Mouse (Mus musculus) forebrain, embryonic 10.5 days (tissue): ENCODE measurements at regions not wholly inside any gene's neighbourhood (a gene's known extent, or its start where the extent isn't known, plus 50 kb on each side); places are given as distances from the start of the nearest gene placed in this dataset.
"Not testable (repeated sequence)": the region's sequence is repeated elsewhere in the genome, so short reads cannot be mapped to it uniquely, and the experiment has no call there.

ENCODE experiments used
- DNase-seq: peaks from one replicate; pipeline ENCODE4 v3.0.0-alpha.2; 2017; ENCODE audit warnings: low spot score; ENCODE audit errors: extremely low spot score
- H3K27ac ChIP-seq: fragments of 300-500 bp; sonication (generic); 2 replicates; pipeline ENCODE4 v1.5.1; 2016; ENCODE audit warnings: mild to moderate bottlenecking
- H3K27me3 ChIP-seq: fragments of 300-500 bp; sonication (generic); 2 replicates; pipeline ENCODE4 v1.6.1; 2016; ENCODE audit warnings: mild to moderate bottlenecking; ENCODE audit not compliant: poor library complexity, severe bottlenecking
- H3K36me3 ChIP-seq: fragments of 300-500 bp; sonication (generic); replicated peaks from 2 replicates; pipeline ENCODE4 v1.6.1; 2016; ENCODE audit warnings: mild to moderate bottlenecking, moderate library complexity
- H3K4me1 ChIP-seq: fragments of 300-500 bp; sonication (generic); 2 replicates; pipeline ENCODE4 v1.6.1; 2016
- H3K4me3 ChIP-seq: fragments of 300-500 bp; sonication (generic); 2 replicates; pipeline ENCODE4 v1.5.1; 2016; ENCODE audit warnings: mild to moderate bottlenecking, moderate library complexity
- H3K9me3 ChIP-seq: fragments of 300-500 bp; sonication (generic); 2 replicates; pipeline ENCODE4 v1.6.1; 2016; ENCODE audit warnings: mild to moderate bottlenecking, moderate library complexity

DNA sequence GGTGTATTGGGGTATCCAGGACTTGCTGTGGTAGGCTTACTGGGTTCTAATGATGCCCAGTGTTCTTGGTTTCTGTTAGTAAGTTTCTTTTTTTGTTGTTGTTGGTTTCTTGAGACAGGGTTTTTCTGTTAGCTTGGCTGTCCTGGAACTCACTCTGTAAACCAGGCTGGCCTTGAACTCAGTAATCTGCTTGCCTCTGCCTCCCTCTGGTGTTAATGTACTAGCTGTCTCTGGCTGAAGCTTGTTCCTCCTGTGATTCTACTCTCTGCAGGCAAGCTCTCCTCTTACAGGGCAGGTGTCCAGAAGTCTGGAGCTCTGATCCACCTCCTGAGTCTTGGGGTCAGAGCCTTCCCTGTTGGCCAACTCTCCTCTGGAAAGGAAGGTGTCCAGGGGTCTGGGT, 55.4 kb upstream of the Vrk2 start:
- H3K4me1 ChIP-seq, DNase-seq, H3K27me3 ChIP-seq, H3K4me3 ChIP-seq, H3K9me3 ChIP-seq, H3K36me3 ChIP-seq, H3K27ac ChIP-seq: not testable (repeated sequence)
